Mouse (Mus musculus) Muller cell, postnatal 12 days (primary cell): ENCODE measurements around the gene Rac1.

Experiments
- DNase-seq: peaks from one replicate; pipeline ENCODE4 v3.0.0-alpha.2; 2015; ENCODE audit errors: inconsistent ontology term

Rac1 gene

GRCm38 (mm10) chr5:143463671-143464070, 64.2 kb downstream of the Rac1 start:
- no peak for DNase-seq
